Mouse (Mus musculus) retina, adult 2 months (tissue): ENCODE data around the gene Glp2r.

Source experiments
- DNase-seq: peaks from one replicate; pipeline ENCODE4 v3.0.0-alpha.2; 2012; ENCODE audit warnings: low read depth, low spot score

The Glp2r gene

GRCm38 (mm10) chr11:67636905-67637586 is 133.9 kb downstream of the Glp2r start:
- DNase-seq: no peak

- no peak for DNase-seq
These were observed 134.8 kb downstream of the Glp2r start for GRCm38 (mm10) chr11:67636201-67636600.

GRCm38 (mm10) chr11:67633620-67634229 is 137.2 kb downstream of the Glp2r start:
- DNase-seq: no peak

GRCm38 (mm10) chr11:67632906-67633305 is 138.0 kb downstream of the Glp2r start:
- DNase-seq: no peak

- DNase-seq: no peak
These were observed 142.4 kb downstream of the Glp2r start for GRCm38 (mm10) chr11:67628522-67628921.

GRCm38 (mm10) chr11:67627179-67627578 is 143.8 kb downstream of the Glp2r start:
- no peak for DNase-seq

- DNase-seq: no peak
These were observed 148.6 kb downstream of the Glp2r start for GRCm38 (mm10) chr11:67622340-67622739.

GRCm38 (mm10) chr11:67616557-67617239 is 154.3 kb downstream of the Glp2r start:
- DNase-seq: no peak

GRCm38 (mm10) chr11:67612158-67612839 is 158.7 kb downstream of the Glp2r start:
- DNase-seq: no peak
